Mouse (Mus musculus) lung, adult 2 months (tissue): ENCODE results near the gene Pla2g16.

Experiments used
- CTCF ChIP-seq: fragments of 200-500 bp; IDR thresholded peaks from 2 replicates; pipeline ENCODE4 v1.5.1; 2011; ENCODE audit warnings: mild to moderate bottlenecking, low read length, control low read depth; ENCODE audit not compliant: insufficient read depth
- POLR2A ChIP-seq: fragments of 200-500 bp; IDR thresholded peaks from 2 replicates; pipeline ENCODE4 v1.6.1; 2011; ENCODE audit warnings: low read depth, mild to moderate bottlenecking, control low read depth, low read length, borderline replicate concordance; ENCODE audit errors: extremely low read depth

GRCm38 (mm10) chr19:7557328-7557822 is at the start of gene Pla2g16:
- TF ChIP-seq CTCF (no peak), POLR2A (peak; percentile 65; the same call in 1 of the 2 replicates)
